Mouse (Mus musculus): ENCODE measurements around the gene Mrrf. TPM values are rescaled to one million over a fixed set of nuclear protein-coding genes. Genes with fewer than 3 reads are reported as not detected.

The Mrrf gene
- polyA plus RNA-seq, 1 experiment from 2014 or later, result 30.4 TPM

- WGBS, result 34% methylated on average over 3 of the region's 3 CpGs
- no peak for TF ChIP-seq CTCF (IDR thresholded peaks at IDR 0.05; ENCODE audit: low read depth)
- H3K36me3 ChIP-seq (ENCODE audit: insufficient read depth), result no peaks in the 10 kb centered on the region
- peak overlapping the region; percentile 74; the same call in 1 of the 2 replicates for H3K27ac ChIP-seq (ENCODE audit: low read depth)
- peak overlapping the region; percentile 44 for H3K4me2 ChIP-seq
- peaks cover 26% of the 10 kb centered on the region for H3K27me3 ChIP-seq (ENCODE audit: insufficient read depth, low read length)
- H3K9ac ChIP-seq, result no peak overlapping the region; the same call in 1 of the 2 replicates
- peak overlapping the region; percentile 9; the same call in 1 of the 2 replicates for H3K4me3 ChIP-seq (ENCODE audit: low read depth, low read length)
- peaks cover 8% of the 10 kb centered on the region for H3K4me1 ChIP-seq (ENCODE audit: insufficient read depth)
- ATAC-seq (ENCODE audit: insufficient read depth), result no peak
- no peaks in the 10 kb centered on the region for H3K9me3 ChIP-seq (ENCODE audit: low read depth, low read length)
- no peak for DNase-seq
These were observed 62.7 kb downstream of the Mrrf start for GRCm38 (mm10) chr2:36198882-36199262.

GRCm38 (mm10) chr2:36200813-36201212 is 64.6 kb downstream of the Mrrf start:
- H3K27me3 ChIP-seq (ENCODE audit: insufficient read depth, low read length), result peaks cover 39% of the 10 kb centered on the region
- TF ChIP-seq CTCF (IDR thresholded peaks at IDR 0.05; ENCODE audit: low read depth), result no peak
- H3K4me1 ChIP-seq (ENCODE audit: insufficient read depth), result peaks cover 8% of the 10 kb centered on the region
- H3K27ac ChIP-seq (ENCODE audit: low read depth), result no peak overlapping the region
- no peak overlapping the region for H3K9ac ChIP-seq
- H3K4me2 ChIP-seq, result no peak overlapping the region
- H3K36me3 ChIP-seq (ENCODE audit: insufficient read depth), result no peaks in the 10 kb centered on the region
- no peaks in the 10 kb centered on the region for H3K9me3 ChIP-seq (ENCODE audit: low read depth, low read length)
- DNase-seq (no peak), ATAC-seq (ENCODE audit: insufficient read depth) (no peak)
- 57% methylated on average over 2 of the region's 2 CpGs for WGBS
- H3K4me3 ChIP-seq (ENCODE audit: low read depth, low read length), result no peak overlapping the region

GRCm38 (mm10) chr2:36201756-36202610 is 65.8 kb downstream of the Mrrf start:
- no peak overlapping the region for H3K9ac ChIP-seq
- no peaks in the 10 kb centered on the region for H3K36me3 ChIP-seq (ENCODE audit: insufficient read depth)
- DNase-seq, result peak; percentile 44
- H3K9me3 ChIP-seq (ENCODE audit: low read depth, low read length), result no peaks in the 10 kb centered on the region
- no peak overlapping the region for H3K27ac ChIP-seq (ENCODE audit: low read depth)
- 26% methylated on average over 18 of the region's 18 CpGs for WGBS
- H3K27me3 ChIP-seq (ENCODE audit: insufficient read depth, low read length), result peaks cover 39% of the 10 kb centered on the region
- no peak for ATAC-seq (ENCODE audit: insufficient read depth)
- H3K4me3 ChIP-seq (ENCODE audit: low read depth, low read length), result no peak overlapping the region
- peak overlapping the region; percentile 70 for H3K4me2 ChIP-seq
- no peak for TF ChIP-seq CTCF (IDR thresholded peaks at IDR 0.05; ENCODE audit: low read depth)
- H3K4me1 ChIP-seq (ENCODE audit: insufficient read depth), result peaks cover 8% of the 10 kb centered on the region

DNA sequence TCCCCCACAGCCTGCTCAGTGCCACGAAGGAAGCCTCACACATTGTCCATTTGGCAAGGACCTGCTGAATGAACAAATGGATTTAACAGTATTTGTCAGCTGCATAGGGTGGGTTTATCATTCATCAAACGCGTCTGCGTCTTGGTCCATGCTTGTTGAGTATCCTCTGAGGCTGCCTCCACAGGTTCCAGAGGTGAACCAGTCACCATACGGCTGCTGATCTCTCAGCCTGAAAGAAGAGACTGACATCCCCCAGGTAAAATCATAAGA is 66.4 kb downstream of the Mrrf start:
- TF ChIP-seq CTCF (IDR thresholded peaks at IDR 0.05; ENCODE audit: low read depth), result no peak
- ATAC-seq (ENCODE audit: insufficient read depth), result no peak
- no peak for DNase-seq
- no peak overlapping the region for H3K9ac ChIP-seq
- WGBS, result 19% methylated on average over 5 of the region's 5 CpGs
- H3K27me3 ChIP-seq (ENCODE audit: insufficient read depth, low read length), result peaks cover 39% of the 10 kb centered on the region
- H3K36me3 ChIP-seq (ENCODE audit: insufficient read depth), result no peaks in the 10 kb centered on the region
- no peak overlapping the region for H3K27ac ChIP-seq (ENCODE audit: low read depth)
- peak overlapping the region; percentile 70 for H3K4me2 ChIP-seq
- H3K4me1 ChIP-seq (ENCODE audit: insufficient read depth), result peaks cover 8% of the 10 kb centered on the region
- H3K4me3 ChIP-seq (ENCODE audit: low read depth, low read length), result 0 out of 2 replicates have a peak overlapping the region, but pooled peaks have one; percentile 35
- no peaks in the 10 kb centered on the region for H3K9me3 ChIP-seq (ENCODE audit: low read depth, low read length)

GRCm38 (mm10) chr2:36203011-36203825 is 67.0 kb downstream of the Mrrf start:
- H3K4me3 ChIP-seq (ENCODE audit: low read depth, low read length), result peak overlapping the region; percentile 35
- peaks cover 39% of the 10 kb centered on the region for H3K27me3 ChIP-seq (ENCODE audit: insufficient read depth, low read length)
- peak overlapping the region; percentile 70 for H3K4me2 ChIP-seq
- ATAC-seq (ENCODE audit: insufficient read depth) (peak; percentile 32; the same call in 1 of the 2 replicates), DNase-seq (peak; percentile 48)
- H3K9me3 ChIP-seq (ENCODE audit: low read depth, low read length), result no peaks in the 10 kb centered on the region
- WGBS, result 1% methylated on average over 39 of the region's 39 CpGs
- H3K9ac ChIP-seq, result no peak overlapping the region; the same call in 1 of the 2 replicates
- H3K4me1 ChIP-seq (ENCODE audit: insufficient read depth), result peaks cover 8% of the 10 kb centered on the region
- TF ChIP-seq CTCF (IDR thresholded peaks at IDR 0.05; ENCODE audit: low read depth), result no peak
- no peaks in the 10 kb centered on the region for H3K36me3 ChIP-seq (ENCODE audit: insufficient read depth)
- no peak overlapping the region for H3K27ac ChIP-seq (ENCODE audit: low read depth)

- 62% methylated on average over 4 of the region's 4 CpGs for WGBS
- no peak overlapping the region for H3K4me3 ChIP-seq (ENCODE audit: low read depth, low read length)
- H3K27ac ChIP-seq (ENCODE audit: low read depth), result no peak overlapping the region
- TF ChIP-seq CTCF (IDR thresholded peaks at IDR 0.05; ENCODE audit: low read depth), result no peak
- H3K4me2 ChIP-seq, result no peak overlapping the region
- H3K9ac ChIP-seq, result no peak overlapping the region
- DNase-seq, result no peak
- ATAC-seq (ENCODE audit: insufficient read depth), result no peak
- no peaks in the 10 kb centered on the region for H3K9me3 ChIP-seq (ENCODE audit: low read depth, low read length)
- H3K36me3 ChIP-seq (ENCODE audit: insufficient read depth), result no peaks in the 10 kb centered on the region
- H3K4me1 ChIP-seq (ENCODE audit: insufficient read depth), result peaks cover 8% of the 10 kb centered on the region; the same call in 1 of the 2 replicates
- peaks cover 42% of the 10 kb centered on the region for H3K27me3 ChIP-seq (ENCODE audit: insufficient read depth, low read length)
These were observed 68.4 kb downstream of the Mrrf start for GRCm38 (mm10) chr2:36204595-36204994.

- no peak for TF ChIP-seq CTCF (IDR thresholded peaks at IDR 0.05; ENCODE audit: low read depth)
- no peak overlapping the region for H3K9ac ChIP-seq
- H3K4me2 ChIP-seq, result no peak overlapping the region
- DNase-seq (no peak), ATAC-seq (ENCODE audit: insufficient read depth) (no peak)
- H3K27me3 ChIP-seq (ENCODE audit: insufficient read depth, low read length), result peaks cover 59% of the 10 kb centered on the region
- peaks cover 8% of the 10 kb centered on the region; the same call in 1 of the 2 replicates for H3K4me1 ChIP-seq (ENCODE audit: insufficient read depth)
- H3K36me3 ChIP-seq (ENCODE audit: insufficient read depth), result no peaks in the 10 kb centered on the region
- no peak overlapping the region for H3K4me3 ChIP-seq (ENCODE audit: low read depth, low read length)
- no peak overlapping the region for H3K27ac ChIP-seq (ENCODE audit: low read depth)
- 64% methylated on average over 11 of the region's 11 CpGs for WGBS
- H3K9me3 ChIP-seq (ENCODE audit: low read depth, low read length), result no peaks in the 10 kb centered on the region
These were observed 70.9 kb downstream of the Mrrf start for GRCm38 (mm10) chr2:36207071-36207470.
